Mouse (Mus musculus) embryonic facial prominence, embryonic 14.5 days (tissue): ENCODE measurements at regions not wholly inside any gene's neighbourhood (a gene's known extent, or its start where the extent isn't known, plus 50 kb on each side); places are given as distances from the start of the nearest gene placed in this dataset.

ENCODE experiments used
- ATAC-seq: fragments of 200-750 bp; cut with Nextera tagmentation; 2 replicates; pipeline ENCODE4 v1.8.0; 2017; ENCODE audit warnings: low read depth, moderate number of reproducible peaks, moderate TSS enrichment
- DNase-seq: peaks from one replicate; pipeline ENCODE4 v3.0.0-alpha.2; 2015; ENCODE audit warnings: low spot score
- H3K27ac ChIP-seq: fragments of 300-500 bp; sonication (generic); replicated peaks from 2 replicates; pipeline ENCODE4 v1.5.1; 2014; ENCODE audit warnings: low read depth, mild to moderate bottlenecking, low read length, moderate library complexity
- H3K27me3 ChIP-seq: fragments of 300-500 bp; sonication (generic); replicated peaks from 2 replicates; pipeline ENCODE4 v1.6.1; 2014; ENCODE audit warnings: low read length; ENCODE audit not compliant: control insufficient read depth, insufficient read depth
- H3K36me3 ChIP-seq: fragments of 300-500 bp; sonication (generic); 2 replicates; pipeline ENCODE4 v1.6.1; 2014; ENCODE audit warnings: low read length, mixed read lengths; ENCODE audit not compliant: control insufficient read depth, insufficient read depth
- H3K4me1 ChIP-seq: fragments of 300-500 bp; sonication (generic); 2 replicates; pipeline ENCODE4 v1.6.1; 2014; ENCODE audit warnings: antibody characterized with exemption, low read length; ENCODE audit not compliant: control insufficient read depth, insufficient read depth
- H3K4me2 ChIP-seq: fragments of 300-500 bp; sonication (generic); 2 replicates; pipeline ENCODE4 v1.6.1; 2014; ENCODE audit warnings: low read depth, mild to moderate bottlenecking, low read length, moderate library complexity, mixed read lengths
- H3K4me3 ChIP-seq: fragments of 300-500 bp; sonication (generic); 2 replicates; pipeline ENCODE4 v1.5.1; 2014; ENCODE audit warnings: low read depth, mild to moderate bottlenecking, low read length
- H3K9ac ChIP-seq: fragments of 300-500 bp; sonication (generic); 2 replicates; pipeline ENCODE4 v1.6.1; 2014; ENCODE audit warnings: low read depth, mild to moderate bottlenecking, low read length, moderate library complexity, mixed read lengths
- H3K9me3 ChIP-seq: fragments of 300-500 bp; sonication (generic); 2 replicates; pipeline ENCODE4 v1.6.1; 2016; ENCODE audit warnings: low read length; ENCODE audit not compliant: control insufficient read depth
- WGBS: fragments of 180-500 bp; shearing (Covaris S2); extraction: QIAGEN DNeasy Blood & Tissue Kit; methylation state at CpG from one replicate; pipeline ENCODE4 v1.1.7; 2014; 5-methylcytosine and 5-hydroxymethylcytosine counted together

GRCm38 (mm10) chr9:67129095-67129494, 79.9 kb upstream of the Tpm1 start:
- WGBS = 95% methylated on average over 3 of the region's 3 CpGs
- H3K36me3 ChIP-seq = no peaks in the 10 kb centered on the region
- no peak for DNase-seq

GRCm38 (mm10) chr9:67121691-67122090, 72.5 kb upstream of the Tpm1 start:
- Histone ChIP-seq H3K9me3 (no peaks in the 10 kb centered on the region), H3K4me1 (0 out of 2 replicates have a peak, but pooled peaks cover 7% of the 10 kb centered on the region), H3K4me2 (no peak overlapping the region), H3K27ac (no peak overlapping the region), H3K27me3 (no peaks in the 10 kb centered on the region), H3K4me3 (no peak overlapping the region), H3K36me3 (no peaks in the 10 kb centered on the region), H3K9ac (no peak overlapping the region)
- DNase-seq (no peak), ATAC-seq (no peak)
- 87% methylated on average over 7 of the region's 7 CpGs for WGBS

More at GRCm38 (mm10) chr9:67129095-67129494, 79.9 kb upstream of the Tpm1 start:
- ATAC-seq = no peak
- H3K4me2 ChIP-seq = no peak overlapping the region
- H3K9me3 ChIP-seq = no peaks in the 10 kb centered on the region
- peaks cover 20% of the 10 kb centered on the region for H3K4me1 ChIP-seq
- no peak overlapping the region for H3K27ac ChIP-seq
- H3K9ac ChIP-seq = no peak overlapping the region
- no peaks in the 10 kb centered on the region for H3K27me3 ChIP-seq
- H3K4me3 ChIP-seq = no peak overlapping the region

- Histone ChIP-seq H3K27me3 (no peaks in the 10 kb centered on the region), H3K36me3 (no peaks in the 10 kb centered on the region), H3K4me2 (no peak overlapping the region), H3K4me1 (peaks cover 15% of the 10 kb centered on the region), H3K27ac (no peak overlapping the region), H3K4me3 (no peak overlapping the region), H3K9me3 (no peaks in the 10 kb centered on the region), H3K9ac (no peak overlapping the region)
- no peak for DNase-seq
- 82% methylated on average over 6 of the region's 6 CpGs for WGBS
- no peak for ATAC-seq
Observed at GRCm38 (mm10) chr9:67118880-67119644, 69.9 kb upstream of the Tpm1 start.

- Histone ChIP-seq H3K4me2 (no peak overlapping the region), H3K4me3 (no peak overlapping the region), H3K9ac (no peak overlapping the region), H3K36me3 (no peaks in the 10 kb centered on the region), H3K27ac (no peak overlapping the region), H3K27me3 (no peaks in the 10 kb centered on the region), H3K4me1 (peaks cover 12% of the 10 kb centered on the region), H3K9me3 (no peaks in the 10 kb centered on the region)
- DNase-seq (no peak), ATAC-seq (no peak)
- 91% methylated on average over 1 of the region's 1 CpGs for WGBS
Observed at GRCm38 (mm10) chr9:67118429-67118828, 69.2 kb upstream of the Tpm1 start.

- no peak overlapping the region for H3K27ac ChIP-seq
- no peak for DNase-seq
- H3K9me3 ChIP-seq = no peaks in the 10 kb centered on the region
- no peaks in the 10 kb centered on the region for H3K36me3 ChIP-seq
- no peaks in the 10 kb centered on the region for H3K27me3 ChIP-seq
- ATAC-seq = no peak
- 80% methylated on average over 5 of the region's 5 CpGs for WGBS
- H3K9ac ChIP-seq = no peak overlapping the region
- peaks cover 12% of the 10 kb centered on the region for H3K4me1 ChIP-seq
- no peak overlapping the region for H3K4me3 ChIP-seq
- H3K4me2 ChIP-seq = no peak overlapping the region
Observed at GRCm38 (mm10) chr9:67117639-67118038, 68.4 kb upstream of the Tpm1 start.

- H3K36me3 ChIP-seq = no peaks in the 10 kb centered on the region
- H3K4me2 ChIP-seq = no peak overlapping the region
- no peak overlapping the region for H3K9ac ChIP-seq
- WGBS = 9% methylated on average over 2 of the region's 2 CpGs
- no peaks in the 10 kb centered on the region for H3K27me3 ChIP-seq
- peak overlapping the region; percentile 81 for H3K27ac ChIP-seq
- DNase-seq (peak; percentile 94), ATAC-seq (peak; percentile 89)
- no peak overlapping the region for H3K4me3 ChIP-seq
- no peaks in the 10 kb centered on the region for H3K9me3 ChIP-seq
- H3K4me1 ChIP-seq = peaks cover 12% of the 10 kb centered on the region
Observed at GRCm38 (mm10) chr9:67115991-67116390, 66.8 kb upstream of the Tpm1 start.

GRCm38 (mm10) chr9:67114099-67114498, 64.9 kb upstream of the Tpm1 start:
- H3K27me3 ChIP-seq = no peaks in the 10 kb centered on the region
- no peaks in the 10 kb centered on the region for H3K36me3 ChIP-seq
- peaks cover 12% of the 10 kb centered on the region for H3K4me1 ChIP-seq
- no peak overlapping the region for H3K4me2 ChIP-seq
- H3K27ac ChIP-seq = no peak overlapping the region; the same call in 1 of the 2 replicates
- DNase-seq (peak; percentile 86), ATAC-seq (peak; percentile 61; the same call in 1 of the 2 replicates)
- H3K9ac ChIP-seq = no peak overlapping the region
- H3K4me3 ChIP-seq = no peak overlapping the region
- WGBS = 48% methylated on average over 5 of the region's 5 CpGs
- no peaks in the 10 kb centered on the region for H3K9me3 ChIP-seq

- Histone ChIP-seq H3K4me1 (peaks cover 15% of the 10 kb centered on the region), H3K36me3 (no peaks in the 10 kb centered on the region), H3K4me2 (no peak overlapping the region), H3K27ac (0 out of 2 replicates have a peak overlapping the region, but pooled peaks have one; percentile 28), H3K9me3 (no peaks in the 10 kb centered on the region), H3K9ac (no peak overlapping the region), H3K4me3 (no peak overlapping the region), H3K27me3 (no peaks in the 10 kb centered on the region)
- WGBS = 66% methylated on average over 4 of the region's 4 CpGs
- DNase-seq = peak; percentile 46
- no peak for ATAC-seq
Observed at GRCm38 (mm10) chr9:67111836-67112584, 62.8 kb upstream of the Tpm1 start.
